Mouse (Mus musculus): ENCODE results near the gene Dnah1.

GRCm38 (mm10) chr14:31337406-31337805, 13.7 kb upstream of the Dnah1 start:
- TF ChIP-seq CTCF (IDR thresholded peaks at IDR 0.05; ENCODE audit: low read depth) (no peak), EP300 (IDR thresholded peaks at IDR 0.05; ENCODE audit: low read depth) (no peak)
